Mouse (Mus musculus) limb, embryonic 12.5 days (tissue): ENCODE measurements around the gene Slc46a1. TPM values are rescaled to one million over a fixed set of nuclear protein-coding genes. Genes with fewer than 3 reads are reported as not detected.

Experiments
- ATAC-seq: fragments of 200-750 bp; cut with Nextera tagmentation; 2 replicates; pipeline ENCODE4 v1.8.0; 2017; ENCODE audit warnings: low read depth, moderate TSS enrichment; ENCODE audit not compliant: insufficient number of reproducible peaks, insufficient read depth, low FRiP score, low TSS enrichment
- H3K27ac ChIP-seq: fragments of 300-500 bp; sonication (generic); 2 replicates; pipeline ENCODE4 v1.5.1; 2016; ENCODE audit warnings: mild to moderate bottlenecking, moderate library complexity
- H3K27me3 ChIP-seq: fragments of 300-500 bp; sonication (generic); 2 replicates; pipeline ENCODE4 v1.6.1; 2016; ENCODE audit warnings: mild to moderate bottlenecking, moderate library complexity
- H3K36me3 ChIP-seq: fragments of 300-500 bp; sonication (generic); 2 replicates; pipeline ENCODE4 v1.6.1; 2016; ENCODE audit warnings: mild to moderate bottlenecking, moderate library complexity
- H3K4me1 ChIP-seq: fragments of 300-500 bp; sonication (generic); replicated peaks from 2 replicates; pipeline ENCODE4 v1.6.1; 2016
- H3K4me2 ChIP-seq: fragments of 300-500 bp; sonication (generic); 2 replicates; pipeline ENCODE4 v1.6.1; 2016; ENCODE audit warnings: mild to moderate bottlenecking, moderate library complexity
- H3K4me3 ChIP-seq: fragments of 300-500 bp; sonication (generic); replicated peaks from 2 replicates; pipeline ENCODE4 v1.5.1; 2016; ENCODE audit warnings: mild to moderate bottlenecking
- H3K9ac ChIP-seq: fragments of 300-500 bp; sonication (generic); replicated peaks from 2 replicates; pipeline ENCODE4 v1.6.1; 2016; ENCODE audit warnings: mild to moderate bottlenecking, moderate library complexity
- H3K9me3 ChIP-seq: fragments of 300-500 bp; sonication (generic); 2 replicates; pipeline ENCODE4 v1.6.1; 2016; ENCODE audit warnings: mild to moderate bottlenecking, moderate library complexity
- WGBS: fragments of 180-500 bp; shearing (Covaris S2); methylation state at CpG from one replicate; pipeline ENCODE4 v1.1.7; 2016; 5-methylcytosine and 5-hydroxymethylcytosine counted together
- polyA plus RNA-seq: library from polyadenylated mRNA; unstranded; fragments of >200 nt; fragmentation: Nextera tagmentation; extraction: Ambion mirVana; gene quantifications from 2 replicates; pipeline ENCODE4 v1.2.1, GENCODE M21; 2016

Gene Slc46a1
- polyA plus RNA-seq, 1 experiment from 2014 or later, result 15.0 TPM

DNA sequence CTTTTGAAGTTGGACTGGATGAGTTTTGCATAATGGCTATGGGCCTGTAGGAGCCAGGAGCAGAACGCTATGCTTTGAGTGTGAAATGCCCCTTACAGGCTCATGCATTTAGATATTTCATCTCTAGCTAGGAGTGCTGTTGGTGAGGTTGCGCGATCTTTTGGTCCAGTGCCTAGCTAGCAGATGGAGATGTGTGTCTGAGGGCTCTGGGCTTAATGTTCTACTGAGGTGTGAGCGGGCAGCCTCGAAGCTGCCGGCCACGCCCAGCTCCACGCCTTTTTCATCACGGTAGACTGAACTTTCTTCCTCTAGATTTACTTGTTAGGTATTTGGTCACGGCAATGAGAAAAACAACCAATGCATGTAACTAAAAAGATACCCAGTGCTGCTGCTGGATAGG lies 34.3 kb upstream of the Slc46a1 start:
- Histone ChIP-seq H3K27ac (no peak overlapping the region), H3K4me3 (no peak overlapping the region), H3K36me3 (no peaks in the 10 kb centered on the region), H3K27me3 (no peaks in the 10 kb centered on the region; the same call in 1 of the 2 replicates), H3K9ac (no peak overlapping the region), H3K9me3 (no peaks in the 10 kb centered on the region), H3K4me1 (peaks cover 9% of the 10 kb centered on the region), H3K4me2 (no peak overlapping the region)
- ATAC-seq, result no peak
- WGBS, result 92% methylated on average over 10 of the region's 10 CpGs

DNA sequence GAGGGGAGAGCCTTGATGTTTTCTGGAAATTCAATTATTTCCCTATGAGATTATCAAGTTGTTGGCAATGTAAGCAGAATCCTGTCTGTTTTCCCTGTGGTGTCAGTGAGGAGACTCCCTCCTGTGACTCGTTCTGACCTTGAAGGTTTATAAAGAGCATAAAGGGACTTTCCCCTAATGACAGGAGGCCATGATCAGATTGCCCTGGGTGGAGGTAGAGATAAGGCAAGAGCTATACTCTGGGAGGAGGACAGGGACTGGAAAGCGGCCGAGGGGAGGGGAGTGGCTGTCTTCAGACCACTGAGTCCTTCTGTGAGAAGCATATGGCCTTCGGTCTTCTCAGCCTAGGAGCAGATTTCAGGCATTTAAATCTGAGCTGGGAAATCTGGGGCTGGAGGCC lies 31.4 kb upstream of the Slc46a1 start:
- no peak overlapping the region for H3K4me2 ChIP-seq
- no peak overlapping the region for H3K9ac ChIP-seq
- H3K4me3 ChIP-seq, result no peak overlapping the region
- no peaks in the 10 kb centered on the region for H3K36me3 ChIP-seq
- H3K9me3 ChIP-seq, result no peaks in the 10 kb centered on the region
- H3K27me3 ChIP-seq, result no peaks in the 10 kb centered on the region
- no peak overlapping the region for H3K27ac ChIP-seq
- H3K4me1 ChIP-seq, result peaks cover 11% of the 10 kb centered on the region
- WGBS, result 43% methylated on average over 4 of the region's 4 CpGs
- ATAC-seq, result no peak

DNA sequence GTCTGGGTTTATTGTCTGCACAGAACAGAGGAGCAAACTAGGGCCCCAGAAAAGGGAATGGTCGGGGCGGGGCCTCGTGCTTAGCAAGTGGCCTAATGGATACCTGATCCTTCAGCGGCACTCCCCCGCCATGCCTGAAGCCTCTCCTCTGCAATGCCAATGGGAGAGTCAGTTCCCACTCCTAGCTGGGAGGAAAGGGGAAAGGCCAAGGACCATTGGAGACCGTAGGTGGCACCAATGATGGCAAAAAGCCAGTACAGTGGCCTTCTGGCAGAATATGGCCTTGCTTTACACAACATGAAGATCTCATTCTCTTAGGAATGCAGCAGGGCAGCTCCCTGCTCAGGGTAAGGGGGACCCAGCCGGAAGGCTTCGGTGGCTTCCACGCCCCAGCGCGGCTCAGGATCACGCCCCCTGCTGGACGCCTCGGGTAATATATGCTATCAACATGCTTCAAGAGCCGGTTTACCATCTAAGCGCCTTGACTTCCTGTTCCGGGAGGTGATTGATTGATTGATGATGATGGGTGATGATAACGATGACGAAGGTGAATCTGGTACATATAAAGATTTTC lies 29.6 kb upstream of the Slc46a1 start:
- no peak overlapping the region for H3K9ac ChIP-seq
- no peaks in the 10 kb centered on the region for H3K9me3 ChIP-seq
- WGBS, result 6% methylated on average over 19 of the region's 19 CpGs
- no peak overlapping the region for H3K4me3 ChIP-seq
- H3K27me3 ChIP-seq, result no peaks in the 10 kb centered on the region
- ATAC-seq, result peak; percentile 59; the same call in 1 of the 2 replicates
- peak overlapping the region; percentile 40 for H3K4me2 ChIP-seq
- H3K27ac ChIP-seq, result peak overlapping the region; percentile 62
- peaks cover 11% of the 10 kb centered on the region for H3K4me1 ChIP-seq
- no peaks in the 10 kb centered on the region for H3K36me3 ChIP-seq

DNA sequence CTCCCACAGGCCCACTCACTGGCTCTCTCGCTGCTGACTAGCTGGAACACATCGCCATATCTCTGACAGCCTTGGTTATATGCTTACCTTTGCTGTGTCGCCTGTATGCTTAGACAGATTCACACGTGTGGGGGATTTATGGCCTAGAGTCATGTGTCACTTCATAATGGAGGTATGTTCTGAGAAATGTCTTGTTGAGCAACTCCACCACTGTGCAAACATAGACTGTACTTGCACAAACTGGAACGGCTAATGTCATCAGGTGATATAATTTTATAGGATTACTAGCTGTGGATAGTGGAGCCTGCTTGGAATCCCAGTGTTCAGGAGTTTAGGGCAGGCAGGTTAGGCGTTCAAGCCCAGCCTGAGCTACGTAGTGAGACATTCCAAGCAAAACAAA lies 28.3 kb upstream of the Slc46a1 start:
- Histone ChIP-seq H3K4me1 (peaks cover 11% of the 10 kb centered on the region), H3K27me3 (no peaks in the 10 kb centered on the region), H3K36me3 (no peaks in the 10 kb centered on the region), H3K4me2 (no peak overlapping the region), H3K4me3 (no peak overlapping the region), H3K9me3 (no peaks in the 10 kb centered on the region), H3K27ac (no peak overlapping the region), H3K9ac (no peak overlapping the region)
- 89% methylated on average over 7 of the region's 7 CpGs for WGBS
- ATAC-seq, result no peak

DNA sequence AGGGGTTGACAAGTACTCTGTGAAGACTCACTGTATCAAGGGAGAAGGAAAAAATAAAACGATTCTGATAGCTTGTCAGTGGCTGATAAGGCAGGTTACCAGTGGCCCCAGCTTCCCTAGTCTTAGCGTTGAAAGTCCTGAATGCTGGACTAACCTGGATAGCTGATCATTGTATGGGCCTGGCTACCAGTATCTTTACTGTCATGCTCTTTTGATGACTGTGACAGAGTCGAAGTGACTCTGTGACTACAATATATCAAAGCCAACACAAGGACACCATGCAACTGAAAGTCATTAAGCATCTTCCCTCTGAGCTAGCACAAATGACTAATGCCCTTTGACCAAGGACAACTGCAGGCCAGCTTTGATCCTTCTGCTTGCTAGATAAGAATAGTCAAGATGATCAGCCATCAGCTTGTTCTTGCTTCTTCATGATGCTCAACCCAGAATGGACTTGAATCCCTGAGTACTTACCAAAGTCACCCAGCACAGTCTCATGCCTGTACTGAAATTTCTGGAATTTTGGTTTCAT lies 27.0 kb upstream of the Slc46a1 start:
- no peaks in the 10 kb centered on the region for H3K9me3 ChIP-seq
- no peaks in the 10 kb centered on the region for H3K36me3 ChIP-seq
- H3K4me2 ChIP-seq, result no peak overlapping the region
- no peak overlapping the region for H3K9ac ChIP-seq
- no peak for ATAC-seq
- 79% methylated on average over 3 of the region's 3 CpGs for WGBS
- no peak overlapping the region for H3K4me3 ChIP-seq
- H3K4me1 ChIP-seq, result peaks cover 11% of the 10 kb centered on the region
- no peak overlapping the region for H3K27ac ChIP-seq
- no peaks in the 10 kb centered on the region for H3K27me3 ChIP-seq

DNA sequence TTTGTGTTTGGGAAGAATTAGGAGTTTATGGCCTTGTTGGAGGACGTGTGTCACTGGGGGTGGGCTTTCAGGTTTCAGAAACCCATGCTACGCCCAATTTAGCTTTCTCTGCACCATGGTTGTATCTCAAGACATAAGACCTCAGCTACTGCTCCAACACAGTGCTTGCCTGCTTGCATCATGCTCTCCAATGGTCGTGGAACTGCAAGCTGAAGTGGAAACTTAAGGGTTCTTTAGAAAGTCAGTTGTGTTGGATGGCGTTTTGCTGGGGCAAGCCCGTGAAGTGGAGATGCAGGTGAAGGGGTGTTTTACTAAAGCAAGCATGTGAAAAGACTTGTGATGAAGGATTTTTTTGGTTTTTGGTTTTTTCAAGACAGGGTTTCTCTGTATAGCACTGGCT lies 22.4 kb upstream of the Slc46a1 start:
- Histone ChIP-seq H3K9ac (no peak overlapping the region), H3K4me3 (no peak overlapping the region), H3K4me1 (no peaks in the 10 kb centered on the region), H3K36me3 (no peaks in the 10 kb centered on the region), H3K4me2 (no peak overlapping the region), H3K27me3 (no peaks in the 10 kb centered on the region; the same call in 1 of the 2 replicates), H3K27ac (no peak overlapping the region), H3K9me3 (no peaks in the 10 kb centered on the region)
- ATAC-seq, result no peak
- 76% methylated on average over 5 of the region's 5 CpGs for WGBS

DNA sequence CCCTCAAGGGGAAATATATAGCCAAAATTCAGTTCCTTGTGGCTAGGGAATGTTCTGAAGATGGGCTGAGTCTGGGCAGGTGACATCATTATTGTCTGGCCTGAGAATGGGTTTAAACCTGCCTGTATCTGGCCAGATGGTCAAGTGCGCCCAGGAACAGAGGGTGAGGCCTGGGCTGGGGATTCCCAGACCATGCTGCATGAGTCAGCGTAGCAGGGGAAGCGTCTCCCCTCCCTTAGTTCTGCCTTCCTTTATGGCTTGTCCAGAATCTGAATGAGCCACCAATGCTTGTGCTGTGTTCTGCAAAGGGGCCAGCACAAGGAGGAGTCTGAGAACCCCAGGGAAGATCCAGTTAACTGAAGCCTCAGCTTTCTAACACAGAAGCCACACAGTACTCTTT lies 18.3 kb upstream of the Slc46a1 start:
- ATAC-seq, result no peak
- no peak overlapping the region for H3K27ac ChIP-seq
- no peaks in the 10 kb centered on the region for H3K4me1 ChIP-seq
- no peaks in the 10 kb centered on the region for H3K9me3 ChIP-seq
- H3K27me3 ChIP-seq, result no peaks in the 10 kb centered on the region; the same call in 1 of the 2 replicates
- 76% methylated on average over 3 of the region's 3 CpGs for WGBS
- no peak overlapping the region for H3K4me3 ChIP-seq
- no peak overlapping the region for H3K9ac ChIP-seq
- no peaks in the 10 kb centered on the region for H3K36me3 ChIP-seq
- H3K4me2 ChIP-seq, result no peak overlapping the region

DNA sequence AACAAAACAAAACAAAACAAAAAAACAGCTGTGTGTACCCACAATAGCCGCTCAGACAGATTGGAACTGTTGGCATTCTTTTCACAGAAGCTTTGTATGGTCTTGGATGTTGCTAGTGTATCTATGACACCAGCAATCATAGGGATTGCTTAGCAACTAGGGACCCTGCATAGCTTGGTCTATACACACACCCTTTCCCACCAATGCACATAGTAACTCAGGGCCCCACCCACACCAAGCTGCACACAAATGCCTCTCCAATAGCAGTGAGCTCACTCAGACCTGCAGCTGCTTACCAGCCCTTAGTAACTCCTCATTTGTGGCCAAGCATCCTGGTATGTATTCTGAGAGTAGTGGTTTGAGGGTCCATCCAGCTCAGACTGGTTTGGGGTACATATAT lies 17.3 kb upstream of the Slc46a1 start:
- Histone ChIP-seq H3K4me3 (no peak overlapping the region), H3K9me3 (no peaks in the 10 kb centered on the region), H3K27me3 (no peaks in the 10 kb centered on the region; the same call in 1 of the 2 replicates), H3K27ac (no peak overlapping the region), H3K4me1 (no peaks in the 10 kb centered on the region), H3K36me3 (no peaks in the 10 kb centered on the region), H3K9ac (no peak overlapping the region), H3K4me2 (no peak overlapping the region)
- 91% methylated on average over 1 of the region's 1 CpGs for WGBS
- ATAC-seq, result no peak

DNA sequence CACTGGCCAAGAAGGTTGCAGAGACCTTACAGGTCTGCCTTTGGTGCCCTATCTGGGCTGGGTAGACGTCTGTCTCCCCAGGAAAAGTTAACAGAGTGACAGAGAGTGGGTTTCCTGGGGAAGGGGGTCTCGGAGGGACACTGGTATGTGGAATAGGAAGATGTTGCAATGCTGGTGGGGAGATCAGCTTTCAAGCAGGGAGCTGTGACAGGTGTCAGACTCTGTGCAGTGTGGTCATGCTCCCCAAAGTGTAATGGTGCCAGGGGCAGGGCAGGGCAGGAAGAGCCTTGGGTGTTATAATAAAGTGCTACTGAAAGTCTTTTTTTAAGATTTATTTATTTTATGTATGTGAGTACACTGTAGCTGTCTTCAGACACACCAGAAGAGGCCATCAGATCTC lies 15.2 kb upstream of the Slc46a1 start:
- Histone ChIP-seq H3K4me2 (no peak overlapping the region), H3K4me1 (no peaks in the 10 kb centered on the region), H3K36me3 (no peaks in the 10 kb centered on the region), H3K27ac (no peak overlapping the region), H3K27me3 (no peaks in the 10 kb centered on the region; the same call in 1 of the 2 replicates), H3K9me3 (no peaks in the 10 kb centered on the region), H3K9ac (no peak overlapping the region), H3K4me3 (no peak overlapping the region)
- WGBS, result 55% methylated on average over 2 of the region's 2 CpGs
- ATAC-seq, result no peak

DNA sequence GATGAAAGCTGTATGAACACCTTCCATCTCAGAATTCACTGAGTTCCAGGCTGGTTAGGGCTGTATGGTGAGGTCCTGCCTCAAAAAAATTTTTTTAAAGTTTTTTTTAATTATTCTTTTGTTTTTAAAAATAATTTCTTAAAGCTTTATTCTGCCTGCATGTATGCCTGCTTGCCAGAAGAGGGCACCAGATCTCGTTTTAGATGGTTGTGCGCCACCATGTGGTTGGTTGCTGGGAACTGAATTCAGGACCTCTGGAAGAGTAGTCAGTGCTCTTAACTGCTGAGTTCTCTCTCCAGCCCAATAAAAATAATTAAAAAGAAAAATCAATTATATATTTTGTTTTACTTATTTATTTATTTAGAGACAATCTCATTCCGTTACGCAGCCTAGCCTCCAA lies 11.8 kb upstream of the Slc46a1 start:
- WGBS, result 11% methylated on average over 4 of the region's 4 CpGs
- no peak for ATAC-seq
- Histone ChIP-seq H3K27ac (no peak overlapping the region), H3K4me2 (no peak overlapping the region), H3K27me3 (no peaks in the 10 kb centered on the region), H3K36me3 (no peaks in the 10 kb centered on the region), H3K9me3 (no peaks in the 10 kb centered on the region), H3K4me1 (no peaks in the 10 kb centered on the region), H3K4me3 (no peak overlapping the region), H3K9ac (no peak overlapping the region)

DNA sequence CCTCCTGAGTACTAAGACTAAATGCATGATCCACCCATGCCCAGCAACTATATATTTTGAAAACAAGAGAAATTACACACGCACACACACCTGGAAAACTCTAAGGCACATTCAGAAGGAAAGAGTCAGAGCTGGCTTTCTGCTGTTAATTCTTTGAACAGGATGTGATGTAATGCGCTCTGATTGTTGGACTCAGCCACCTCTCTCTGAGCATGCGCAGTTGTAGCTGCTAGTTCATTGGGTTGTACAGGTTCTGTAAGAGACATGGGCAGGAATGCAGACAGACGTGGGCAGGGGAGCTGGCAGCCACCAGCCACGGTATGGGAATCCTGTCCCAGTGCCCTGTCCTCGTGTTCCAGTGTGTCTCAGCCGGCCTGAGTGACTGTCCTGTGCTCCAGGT lies 11.2 kb upstream of the Slc46a1 start:
- Histone ChIP-seq H3K27me3 (no peaks in the 10 kb centered on the region), H3K36me3 (no peaks in the 10 kb centered on the region), H3K4me1 (no peaks in the 10 kb centered on the region), H3K9me3 (no peaks in the 10 kb centered on the region), H3K27ac (no peak overlapping the region), H3K4me3 (no peak overlapping the region), H3K9ac (no peak overlapping the region), H3K4me2 (no peak overlapping the region)
- no peak for ATAC-seq
- 73% methylated on average over 7 of the region's 7 CpGs for WGBS

DNA sequence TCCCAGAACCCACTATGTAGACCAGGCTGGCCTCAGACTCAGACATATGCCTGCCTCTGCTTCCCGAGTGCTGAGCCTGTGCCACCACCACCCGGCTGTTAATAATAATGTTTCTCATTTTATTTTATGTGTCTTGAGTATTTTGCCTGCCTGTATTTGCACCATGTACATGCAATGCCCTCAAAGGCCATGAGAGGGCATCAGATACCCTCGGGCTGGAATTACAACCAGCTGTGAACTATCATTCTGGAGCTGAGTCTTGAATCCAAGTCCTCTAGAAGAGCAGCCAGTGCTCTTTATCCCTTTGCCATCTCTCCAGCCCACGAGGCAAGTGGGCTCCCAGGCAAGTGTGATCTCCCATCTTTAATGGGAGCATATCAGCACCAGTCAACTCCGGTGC lies 10.2 kb upstream of the Slc46a1 start:
- WGBS, result 40% methylated on average over 5 of the region's 5 CpGs
- ATAC-seq, result no peak

More for the DNA sequence above, 10.2 kb upstream of the Slc46a1 start:
- no peaks in the 10 kb centered on the region for H3K4me1 ChIP-seq
- H3K27me3 ChIP-seq, result no peaks in the 10 kb centered on the region
- H3K36me3 ChIP-seq, result no peaks in the 10 kb centered on the region
- H3K27ac ChIP-seq, result no peak overlapping the region
- H3K4me3 ChIP-seq, result no peak overlapping the region
- no peak overlapping the region for H3K4me2 ChIP-seq
- no peaks in the 10 kb centered on the region for H3K9me3 ChIP-seq
- H3K9ac ChIP-seq, result no peak overlapping the region
